Mouse (Mus musculus) C2C12 (cell line): Measurements from ENCODE around the gene Slc26a9. TPM values are rescaled to one million over a fixed set of nuclear protein-coding genes. Genes with fewer than 3 reads are reported as not detected.

Experiments
- H3K27me3 ChIP-seq: one replicate; pipeline ENCODE4 v1.6.1; 2011; ENCODE audit not compliant: control insufficient read depth, insufficient read depth, insufficient read length
- H3K36me3 ChIP-seq: one replicate; pipeline ENCODE4 v1.6.1; 2011; ENCODE audit not compliant: control insufficient read depth, insufficient read depth
- H3K4me3 ChIP-seq: one replicate; pipeline ENCODE4 v1.5.1; 2011; ENCODE audit warnings: mild to moderate bottlenecking, control low read depth; ENCODE audit not compliant: poor library complexity, insufficient read depth, severe bottlenecking
- H3K79me2 ChIP-seq: one replicate; pipeline ENCODE4 v1.6.1; 2011; ENCODE audit not compliant: control insufficient read depth, insufficient read depth
- H3K79me3 ChIP-seq: one replicate; pipeline ENCODE4 v1.6.1; 2011; ENCODE audit warnings: low read depth, control low read depth
- H3ac ChIP-seq: one replicate; pipeline ENCODE3; 2011; ENCODE audit warnings: low read depth; ENCODE audit not compliant: control insufficient read depth, insufficient read length
- CEBPB ChIP-seq: IDR thresholded peaks from one replicate; pipeline ENCODE4 v1.6.1; 2011; ENCODE audit warnings: low read depth, mild to moderate bottlenecking, control low read depth, moderate library complexity
- CTCF ChIP-seq: IDR thresholded peaks from one replicate; pipeline ENCODE4 v1.5.1; 2011; ENCODE audit not compliant: control insufficient read depth, insufficient read depth, insufficient read length
- FOSL1 ChIP-seq: IDR thresholded peaks from one replicate; pipeline ENCODE4 v1.8.0; 2011; ENCODE audit warnings: mild to moderate bottlenecking, low read length; ENCODE audit not compliant: poor library complexity, insufficient read depth, severe bottlenecking
- MAX ChIP-seq: IDR thresholded peaks from one replicate; pipeline ENCODE4 v1.6.1; 2011; ENCODE audit warnings: mild to moderate bottlenecking, control low read depth
- MYOD1 ChIP-seq: IDR thresholded peaks from one replicate; pipeline ENCODE4 v1.6.1; 2011; ENCODE audit warnings: low read depth; ENCODE audit not compliant: control insufficient read depth, insufficient read length
- MYOG ChIP-seq: IDR thresholded peaks from one replicate; pipeline ENCODE4 v1.6.1; 2011; ENCODE audit not compliant: control insufficient read depth, insufficient read length; ENCODE audit errors: extremely low read depth
- USF1 ChIP-seq: IDR thresholded peaks from one replicate; pipeline ENCODE4 v1.6.1; 2011; ENCODE audit warnings: low read depth, mild to moderate bottlenecking, control low read depth, moderate library complexity
- polyA plus RNA-seq: library from polyadenylated mRNA; unstranded; fragments of >200 nt; fragmentation: generic; extraction: Trizol; gene quantifications from one replicate; pipeline ENCODE4 v1.2.1, GENCODE M21; 2012; ENCODE audit warnings: missing spikeins

The Slc26a9 gene
- polyA plus RNA-seq, 1 experiment = not detected

GRCm38 (mm10) chr1:131797202-131797909 is 53.5 kb downstream of the Slc26a9 start, which contains the start of gene Pm20d1:
Gene Pm20d1 (plus strand): TSS chr1:131797381.
- Histone ChIP-seq H3K4me3 (no peak within 1 kb of the TSS), H3K36me3 (no peaks in the 10 kb centered on the region), H3K79me3 (no peaks in the 10 kb centered on the region), H3K79me2 (no peaks in the 10 kb centered on the region), H3K27me3 (peaks cover 22% of the 10 kb centered on the region), H3ac (no peak within 1 kb of the TSS)
- no peak for TF ChIP-seq MAX
- no peak for TF ChIP-seq USF1
- TF ChIP-seq FOSL1 = no peak
- TF ChIP-seq CEBPB = no peak
- no peak for TF ChIP-seq CTCF

- no peaks in the 10 kb centered on the region for H3K79me3 ChIP-seq
- H3K36me3 ChIP-seq = no peaks in the 10 kb centered on the region
- no peak overlapping the region for H3K4me3 ChIP-seq
- no peaks in the 10 kb centered on the region for H3K79me2 ChIP-seq
- TF ChIP-seq USF1 = no peak
- TF ChIP-seq CEBPB = no peak
- no peak for TF ChIP-seq MYOD1
- TF ChIP-seq MAX = no peak
- no peak for TF ChIP-seq FOSL1
- H3ac ChIP-seq = no peak overlapping the region
- H3K27me3 ChIP-seq = peaks cover 46% of the 10 kb centered on the region
Observed at GRCm38 (mm10) chr1:131800001-131800400, 56.2 kb downstream of the Slc26a9 start.

- H3K79me2 ChIP-seq = no peaks in the 10 kb centered on the region
- H3K36me3 ChIP-seq = no peaks in the 10 kb centered on the region
- H3ac ChIP-seq = no peak overlapping the region
- H3K4me3 ChIP-seq = no peak overlapping the region
- H3K79me3 ChIP-seq = no peaks in the 10 kb centered on the region
- peaks cover 41% of the 10 kb centered on the region for H3K27me3 ChIP-seq
- TF ChIP-seq CTCF (no peak), CEBPB (no peak), MYOG (no peak), USF1 (no peak), FOSL1 (no peak)
Observed at GRCm38 (mm10) chr1:131801071-131801470, 57.2 kb downstream of the Slc26a9 start.

GRCm38 (mm10) chr1:131802652-131803051 is 58.8 kb downstream of the Slc26a9 start:
- H3K4me3 ChIP-seq = no peak overlapping the region
- no peaks in the 10 kb centered on the region for H3K79me3 ChIP-seq
- peaks cover 32% of the 10 kb centered on the region for H3K27me3 ChIP-seq
- H3ac ChIP-seq = no peak overlapping the region
- H3K79me2 ChIP-seq = no peaks in the 10 kb centered on the region
- H3K36me3 ChIP-seq = no peaks in the 10 kb centered on the region
- TF ChIP-seq CEBPB (no peak), MAX (no peak), MYOD1 (no peak), MYOG (no peak), FOSL1 (no peak), USF1 (no peak), CTCF (no peak)

- Histone ChIP-seq H3K79me3 (no peaks in the 10 kb centered on the region), H3K4me3 (no peak overlapping the region), H3K27me3 (peaks cover 34% of the 10 kb centered on the region), H3K36me3 (no peaks in the 10 kb centered on the region), H3K79me2 (no peaks in the 10 kb centered on the region), H3ac (no peak overlapping the region)
- TF ChIP-seq MAX = no peak
Observed at GRCm38 (mm10) chr1:131804166-131804565, 60.3 kb downstream of the Slc26a9 start.

- Histone ChIP-seq H3ac (no peak overlapping the region), H3K79me3 (no peaks in the 10 kb centered on the region), H3K27me3 (peaks cover 17% of the 10 kb centered on the region), H3K4me3 (no peak overlapping the region), H3K36me3 (no peaks in the 10 kb centered on the region), H3K79me2 (no peaks in the 10 kb centered on the region)
- TF ChIP-seq USF1 (no peak), FOSL1 (no peak), CEBPB (no peak), MAX (no peak), MYOD1 (no peak), CTCF (no peak), MYOG (no peak)
Observed at GRCm38 (mm10) chr1:131808986-131809385, 65.2 kb downstream of the Slc26a9 start.
